Mouse (Mus musculus) intestine, postnatal 0 days (tissue): ENCODE data around the gene Dock10. TPM values are rescaled to one million over a fixed set of nuclear protein-coding genes. Genes with fewer than 3 reads are reported as not detected.

Experiments
- ATAC-seq: fragments of 200-750 bp; cut with Nextera tagmentation; 2 replicates; pipeline ENCODE4 v1.8.0; 2017; ENCODE audit warnings: mild to moderate bottlenecking, moderate TSS enrichment, moderate library complexity
- H3K27ac ChIP-seq: fragments of 300-500 bp; sonication (generic); 2 replicates; pipeline ENCODE4 v1.5.1; 2014; ENCODE audit warnings: mild to moderate bottlenecking, low read depth, low read length, moderate library complexity
- H3K27me3 ChIP-seq: fragments of 300-500 bp; sonication (generic); replicated peaks from 2 replicates; pipeline ENCODE4 v1.6.1; 2014; ENCODE audit warnings: low read length, mixed read lengths; ENCODE audit not compliant: control insufficient read depth, insufficient read depth
- H3K36me3 ChIP-seq: fragments of 300-500 bp; sonication (generic); 2 replicates; pipeline ENCODE4 v1.6.1; 2014; ENCODE audit warnings: mild to moderate bottlenecking, moderate library complexity; ENCODE audit not compliant: control insufficient read depth, insufficient read depth
- H3K4me1 ChIP-seq: fragments of 300-500 bp; sonication (generic); replicated peaks from 2 replicates; pipeline ENCODE4 v1.6.1; 2014; ENCODE audit warnings: antibody characterized with exemption, low read length, mixed read lengths; ENCODE audit not compliant: control insufficient read depth, insufficient read depth
- H3K4me2 ChIP-seq: fragments of 300-500 bp; sonication (generic); replicated peaks from 2 replicates; pipeline ENCODE4 v1.6.1; 2014; ENCODE audit warnings: low read depth, mild to moderate bottlenecking, moderate library complexity
- H3K4me3 ChIP-seq: fragments of 300-500 bp; sonication (generic); 2 replicates; pipeline ENCODE4 v1.5.1; 2014; ENCODE audit warnings: low read depth, low read length
- H3K9ac ChIP-seq: fragments of 300-500 bp; sonication (generic); 2 replicates; pipeline ENCODE4 v1.6.1; 2014; ENCODE audit warnings: mild to moderate bottlenecking, low read depth, low read length
- H3K9me3 ChIP-seq: fragments of 300-500 bp; sonication (generic); 2 replicates; pipeline ENCODE4 v1.6.1; 2016; ENCODE audit warnings: mixed run types; ENCODE audit not compliant: control insufficient read depth
- CTCF ChIP-seq: sonication (generic); IDR thresholded peaks from 2 replicates; pipeline ENCODE4 v1.5.1; 2016; ENCODE audit warnings: low read depth, mild to moderate bottlenecking, control low read depth, antibody characterized with exemption, moderate library complexity
- WGBS: fragments of 180-500 bp; shearing (Covaris S2); extraction: QIAGEN DNeasy Blood & Tissue Kit; methylation state at CpG from one replicate; pipeline ENCODE4 v1.1.7; 2014; 5-methylcytosine and 5-hydroxymethylcytosine counted together
- polyA plus RNA-seq: library from polyadenylated mRNA; unstranded; fragments of >200 nt; fragmentation: Nextera tagmentation; extraction: Ambion mirVana; gene quantifications from 2 replicates; pipeline ENCODE4 v1.2.1, GENCODE M21; 2015

Gene Dock10
- polyA plus RNA-seq, 1 experiment from 2014 or later: 2.1 TPM

- Histone ChIP-seq H3K27ac (no peak overlapping the region), H3K36me3 (no peaks in the 10 kb centered on the region), H3K27me3 (no peaks in the 10 kb centered on the region), H3K9ac (no peak overlapping the region), H3K4me1 (no peaks in the 10 kb centered on the region), H3K9me3 (no peaks in the 10 kb centered on the region), H3K4me2 (no peak overlapping the region), H3K4me3 (no peak overlapping the region)
- no peak for ATAC-seq
- no peak for TF ChIP-seq CTCF
These were observed 105.5 kb downstream of the Dock10 start for GRCm38 (mm10) chr1:80652803-80653202.

- no peaks in the 10 kb centered on the region for H3K9me3 ChIP-seq
- H3K9ac ChIP-seq: no peak overlapping the region
- no peak for TF ChIP-seq CTCF
- no peak overlapping the region for H3K4me3 ChIP-seq
- ATAC-seq: no peak
- H3K4me2 ChIP-seq: no peak overlapping the region
- H3K36me3 ChIP-seq: no peaks in the 10 kb centered on the region
- H3K27ac ChIP-seq: no peak overlapping the region
- H3K4me1 ChIP-seq: no peaks in the 10 kb centered on the region
- H3K27me3 ChIP-seq: no peaks in the 10 kb centered on the region
- WGBS: 57% methylated on average over 2 of the region's 2 CpGs
These were observed 106.2 kb downstream of the Dock10 start for GRCm38 (mm10) chr1:80652083-80652482.

GRCm38 (mm10) chr1:80646602-80647001 is 111.7 kb downstream of the Dock10 start:
- no peak overlapping the region for H3K4me3 ChIP-seq
- WGBS: 75% methylated on average over 3 of the region's 3 CpGs
- no peak overlapping the region for H3K9ac ChIP-seq
- H3K27ac ChIP-seq: no peak overlapping the region
- no peaks in the 10 kb centered on the region for H3K9me3 ChIP-seq
- no peak for TF ChIP-seq CTCF
- no peaks in the 10 kb centered on the region for H3K27me3 ChIP-seq
- no peak overlapping the region for H3K4me2 ChIP-seq
- H3K4me1 ChIP-seq: no peaks in the 10 kb centered on the region
- ATAC-seq: no peak
- H3K36me3 ChIP-seq: no peaks in the 10 kb centered on the region

GRCm38 (mm10) chr1:80643866-80644451 is 114.4 kb downstream of the Dock10 start:
- H3K4me2 ChIP-seq: no peak overlapping the region
- no peaks in the 10 kb centered on the region for H3K9me3 ChIP-seq
- no peaks in the 10 kb centered on the region for H3K36me3 ChIP-seq
- WGBS: 71% methylated on average over 4 of the region's 4 CpGs
- no peak for TF ChIP-seq CTCF
- no peaks in the 10 kb centered on the region for H3K4me1 ChIP-seq
- H3K27me3 ChIP-seq: no peaks in the 10 kb centered on the region
- no peak overlapping the region for H3K9ac ChIP-seq
- H3K4me3 ChIP-seq: no peak overlapping the region
- no peak for ATAC-seq
- no peak overlapping the region for H3K27ac ChIP-seq

GRCm38 (mm10) chr1:80641832-80642231 is 116.5 kb downstream of the Dock10 start:
- Histone ChIP-seq H3K4me1 (no peaks in the 10 kb centered on the region), H3K4me3 (no peak overlapping the region), H3K36me3 (no peaks in the 10 kb centered on the region), H3K4me2 (no peak overlapping the region), H3K9me3 (no peaks in the 10 kb centered on the region), H3K27ac (no peak overlapping the region), H3K9ac (no peak overlapping the region), H3K27me3 (no peaks in the 10 kb centered on the region)
- TF ChIP-seq CTCF: no peak
- WGBS: 81% methylated on average over 3 of the region's 3 CpGs
- ATAC-seq: no peak

GRCm38 (mm10) chr1:80641288-80641687 is 117.0 kb downstream of the Dock10 start:
- 84% methylated on average over 1 of the region's 1 CpGs for WGBS
- TF ChIP-seq CTCF: no peak

GRCm38 (mm10) chr1:80639553-80639952 is 118.8 kb downstream of the Dock10 start:
- TF ChIP-seq CTCF: no peak
- H3K36me3 ChIP-seq: no peaks in the 10 kb centered on the region
- no peak overlapping the region for H3K27ac ChIP-seq
- no peak overlapping the region for H3K4me3 ChIP-seq
- 88% methylated on average over 1 of the region's 1 CpGs for WGBS
- no peak for ATAC-seq
- H3K4me2 ChIP-seq: no peak overlapping the region
- no peaks in the 10 kb centered on the region for H3K27me3 ChIP-seq
- H3K9me3 ChIP-seq: no peaks in the 10 kb centered on the region
- H3K9ac ChIP-seq: no peak overlapping the region
- H3K4me1 ChIP-seq: no peaks in the 10 kb centered on the region

More at GRCm38 (mm10) chr1:80641288-80641687, 117.0 kb downstream of the Dock10 start:
- ATAC-seq: no peak
- no peak overlapping the region for H3K9ac ChIP-seq
- no peaks in the 10 kb centered on the region for H3K9me3 ChIP-seq
- no peak overlapping the region for H3K4me2 ChIP-seq
- H3K36me3 ChIP-seq: no peaks in the 10 kb centered on the region
- H3K4me1 ChIP-seq: no peaks in the 10 kb centered on the region
- no peaks in the 10 kb centered on the region for H3K27me3 ChIP-seq
- H3K27ac ChIP-seq: no peak overlapping the region
- no peak overlapping the region for H3K4me3 ChIP-seq
